Mouse (Mus musculus): Measurements from ENCODE around the gene Zfp697.

Gene Zfp697

DNA sequence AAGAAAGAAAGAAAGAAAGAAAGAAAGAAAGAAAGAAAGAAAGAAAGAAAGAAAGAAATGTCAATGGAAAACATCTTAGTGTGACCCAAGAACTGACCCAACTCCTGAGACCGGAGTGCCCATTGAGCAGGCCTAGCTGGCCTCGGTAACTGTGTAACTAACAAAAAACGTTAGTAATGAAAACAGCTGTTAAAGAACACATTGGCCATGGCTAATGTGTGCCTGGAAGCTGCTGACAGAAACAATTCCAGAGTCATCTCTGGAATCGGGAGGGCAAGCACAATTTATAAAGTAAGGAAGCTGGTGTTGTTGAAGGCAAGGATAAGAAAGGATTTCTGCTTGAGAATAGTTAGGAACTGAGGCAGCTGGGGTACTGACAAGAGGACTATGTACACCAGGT, 14.0 kb upstream of the Zfp697 start:
- in situ Hi-C loops (cut with MboI, MseI) = loop anchor here (25.0 kb wide), 1 partner anchor 194 kb away; no protein-coding TSS in a partner anchor

DNA sequence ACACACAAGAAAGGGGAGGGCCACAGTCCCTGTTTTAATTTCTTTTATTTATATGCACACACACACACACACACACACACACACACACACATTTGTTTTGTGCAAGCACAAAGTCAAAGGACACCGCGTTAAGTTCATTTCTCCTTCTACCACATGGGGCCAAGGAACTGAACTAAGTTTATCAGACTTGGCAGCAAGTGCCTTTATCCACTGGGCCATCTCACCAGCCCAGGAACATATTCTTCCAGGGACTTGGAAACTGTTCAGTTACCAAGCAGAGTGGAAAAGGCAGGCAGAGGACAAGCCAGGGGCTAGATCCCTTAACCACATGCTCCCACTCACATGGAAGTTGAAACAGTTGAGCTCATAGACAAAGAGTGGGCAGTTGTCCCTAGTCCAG, 13.5 kb upstream of the Zfp697 start:
- in situ Hi-C loops (cut with MboI, MseI) = loop anchor here (25.0 kb wide), 1 partner anchor 194 kb away; no protein-coding TSS in a partner anchor

DNA sequence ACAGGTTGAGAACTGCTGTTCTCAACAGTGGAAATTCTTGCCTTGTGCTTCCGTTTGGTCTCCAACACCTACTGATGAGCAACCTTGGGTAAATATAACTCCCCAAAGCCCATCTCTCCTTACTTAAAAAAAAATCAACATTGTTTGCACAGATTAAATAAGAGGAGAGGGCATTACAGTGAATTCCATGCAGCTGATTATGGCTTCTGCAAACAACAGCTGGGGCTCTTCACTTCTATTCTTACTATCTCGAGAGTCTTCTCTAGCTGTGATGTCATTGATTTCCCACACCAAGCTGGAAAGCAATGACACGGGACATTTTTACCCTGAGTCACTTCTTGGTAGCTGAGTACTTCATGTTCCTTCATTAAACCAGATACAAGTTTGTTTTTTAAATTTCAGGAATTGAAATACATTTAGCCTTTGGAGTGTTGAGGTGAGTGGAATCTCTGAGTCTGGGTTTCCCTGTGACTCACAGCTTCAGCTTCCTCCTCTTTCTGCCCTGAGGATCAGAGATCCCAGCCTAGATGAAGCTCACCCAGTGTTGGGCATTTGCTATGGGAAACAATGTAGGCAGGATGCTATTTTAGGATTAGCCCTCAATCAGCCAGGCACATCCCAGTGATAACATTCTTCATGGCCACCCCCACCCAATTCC, 8.1 kb upstream of the Zfp697 start:
- in situ Hi-C loops (cut with MboI, MseI) = loop anchor here (10.0 to 25.0 kb wide), 3 partner anchors 188 to 601 kb away; partner anchors contain the start of gene Hao2

GRCm38 (mm10) chr3:98374980-98375379, 7.3 kb upstream of the Zfp697 start:
- in situ Hi-C loops (cut with MboI, MseI) = loop anchor here (10.0 to 25.0 kb wide), 3 partner anchors 187 to 600 kb away; partner anchors contain the start of gene Hao2

DNA sequence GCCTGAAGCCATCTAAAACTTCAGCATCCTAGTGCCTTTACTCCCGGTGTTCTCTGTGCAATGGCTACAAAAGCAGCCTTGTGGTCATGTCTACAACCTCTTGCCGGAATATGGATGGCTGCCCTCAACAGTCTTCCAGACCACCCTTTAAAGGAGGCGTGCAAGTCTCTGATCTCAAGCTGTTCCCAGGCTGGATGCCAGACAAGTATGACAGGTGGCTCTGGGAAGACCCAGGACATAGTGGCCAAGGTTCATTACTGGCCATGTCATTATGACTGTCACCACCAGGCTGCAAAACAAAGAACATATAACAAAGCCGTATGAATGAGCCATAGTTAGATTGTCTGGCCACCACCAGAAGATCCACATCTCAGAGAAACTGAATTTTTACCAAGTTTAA, 4.0 kb upstream of the Zfp697 start:
- in situ Hi-C loops (cut with MboI, MseI) = loop anchor here (10.0 kb wide), 2 partner anchors 517 to 597 kb away; partner anchors contain the start of gene Hao2

DNA sequence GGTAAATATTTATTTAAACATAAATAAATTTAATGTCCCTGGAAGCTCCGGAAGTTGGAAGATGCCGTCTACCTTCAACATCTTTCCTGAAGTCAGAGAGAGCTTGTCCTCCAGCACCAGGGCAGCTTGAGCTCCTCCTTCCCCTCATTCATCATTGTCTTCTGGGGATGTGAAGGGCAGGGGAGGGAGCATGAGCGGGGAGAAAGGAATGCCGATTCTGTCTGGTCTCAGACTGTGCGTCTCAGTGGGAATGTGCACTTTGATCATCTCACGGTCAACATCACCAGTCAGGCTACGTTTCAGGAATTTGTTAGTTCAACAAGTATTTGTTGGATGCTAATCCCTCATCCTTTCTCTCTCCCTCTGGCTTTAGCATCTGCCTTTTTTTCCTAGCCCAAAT, 3.0 kb upstream of the Zfp697 start:
- in situ Hi-C loops (cut with MboI, MseI) = loop anchor here (10.0 kb wide), 2 partner anchors 516 to 596 kb away; partner anchors contain the start of gene Hao2

- in situ Hi-C loops (cut with MboI, MseI) = no loop called here
Measured at GRCm38 (mm10) chr3:98381677-98382245, 500 bp upstream of the Zfp697 start.

GRCm38 (mm10) chr3:98383024-98383790, 946 bp downstream of the Zfp697 start:
- in situ Hi-C loops (cut with MboI, MseI) = no loop called here

GRCm38 (mm10) chr3:98387086-98387485, 4.8 kb downstream of the Zfp697 start:
- in situ Hi-C loops (cut with MboI, MseI) = no loop called here

- in situ Hi-C loops (cut with MboI, MseI) = no loop called here
Measured at GRCm38 (mm10) chr3:98387756-98388155, 5.5 kb downstream of the Zfp697 start.

- in situ Hi-C loops (cut with MboI, MseI) = no loop called here
Measured at GRCm38 (mm10) chr3:98389305-98389704, 7.0 kb downstream of the Zfp697 start.

- in situ Hi-C loops (cut with MboI, MseI) = loop anchor here (10.0 kb wide), 1 partner anchor 1480 kb away; the partner anchor contains the start of gene Gja8
Measured at GRCm38 (mm10) chr3:98404268-98404895, 22.1 kb downstream of the Zfp697 start.

GRCm38 (mm10) chr3:98405877-98406276, 23.6 kb downstream of the Zfp697 start:
- in situ Hi-C loops (cut with MboI, MseI) = loop anchor here (10.0 kb wide), 1 partner anchor 1481 kb away; the partner anchor contains the start of gene Gja8

DNA sequence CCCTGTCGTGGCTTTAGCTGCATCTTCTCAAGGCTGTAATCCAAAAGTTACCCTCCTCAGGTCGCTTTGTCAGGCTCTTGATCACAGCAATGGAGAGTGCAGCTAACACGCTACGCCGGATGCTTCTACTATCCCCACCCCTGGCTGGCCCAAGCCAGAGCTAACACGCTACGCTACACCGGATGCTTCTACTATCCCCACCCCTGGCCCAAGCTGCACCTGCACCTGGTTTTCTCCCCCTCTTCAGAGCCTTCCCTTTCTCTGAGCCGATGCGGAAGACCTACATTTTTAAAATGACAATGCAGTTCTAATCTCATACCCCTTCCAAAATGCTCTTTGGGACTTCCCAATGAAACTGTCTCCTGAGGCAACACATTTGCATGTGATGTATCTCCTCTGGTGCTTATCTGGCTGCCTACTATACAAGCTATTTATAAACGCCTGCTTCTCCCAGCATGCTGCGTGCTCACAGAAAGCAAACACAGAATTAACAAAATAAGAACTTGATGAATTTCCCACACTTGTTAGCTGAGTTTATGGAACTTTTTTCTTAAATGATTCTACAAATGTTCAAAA, 24.4 kb downstream of the Zfp697 start:
- in situ Hi-C loops (cut with MboI, MseI) = loop anchor here (10.0 kb wide), 1 partner anchor 1482 kb away; the partner anchor contains the start of gene Gja8

DNA sequence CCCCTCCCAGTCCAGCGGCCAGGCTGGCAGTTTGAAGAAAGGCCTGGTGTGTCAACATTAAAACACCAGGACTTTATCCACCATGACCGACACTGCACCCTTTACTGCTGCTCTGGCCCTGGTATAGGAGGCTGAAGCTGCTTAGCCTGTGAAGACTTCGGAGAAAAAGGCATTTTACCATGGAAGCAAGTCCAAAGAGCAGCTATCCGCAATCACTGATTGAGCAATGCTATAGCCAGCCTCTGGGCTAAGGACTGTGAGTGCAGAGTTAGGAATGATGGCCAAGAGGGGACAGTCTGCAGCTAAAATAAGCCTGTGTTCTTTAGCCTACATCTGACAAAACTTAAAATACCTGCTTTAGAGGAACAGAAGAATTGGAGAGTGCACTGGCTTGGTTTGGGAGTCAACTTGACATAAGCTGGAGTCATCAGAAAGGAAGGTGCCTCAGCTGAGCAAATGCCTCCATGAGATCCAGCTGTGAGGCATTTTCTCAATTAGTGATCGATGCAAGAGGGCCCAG, 25.1 kb downstream of the Zfp697 start:
- in situ Hi-C loops (cut with MboI, MseI) = loop anchor here (10.0 kb wide), 1 partner anchor 1483 kb away; the partner anchor contains the start of gene Gja8

DNA sequence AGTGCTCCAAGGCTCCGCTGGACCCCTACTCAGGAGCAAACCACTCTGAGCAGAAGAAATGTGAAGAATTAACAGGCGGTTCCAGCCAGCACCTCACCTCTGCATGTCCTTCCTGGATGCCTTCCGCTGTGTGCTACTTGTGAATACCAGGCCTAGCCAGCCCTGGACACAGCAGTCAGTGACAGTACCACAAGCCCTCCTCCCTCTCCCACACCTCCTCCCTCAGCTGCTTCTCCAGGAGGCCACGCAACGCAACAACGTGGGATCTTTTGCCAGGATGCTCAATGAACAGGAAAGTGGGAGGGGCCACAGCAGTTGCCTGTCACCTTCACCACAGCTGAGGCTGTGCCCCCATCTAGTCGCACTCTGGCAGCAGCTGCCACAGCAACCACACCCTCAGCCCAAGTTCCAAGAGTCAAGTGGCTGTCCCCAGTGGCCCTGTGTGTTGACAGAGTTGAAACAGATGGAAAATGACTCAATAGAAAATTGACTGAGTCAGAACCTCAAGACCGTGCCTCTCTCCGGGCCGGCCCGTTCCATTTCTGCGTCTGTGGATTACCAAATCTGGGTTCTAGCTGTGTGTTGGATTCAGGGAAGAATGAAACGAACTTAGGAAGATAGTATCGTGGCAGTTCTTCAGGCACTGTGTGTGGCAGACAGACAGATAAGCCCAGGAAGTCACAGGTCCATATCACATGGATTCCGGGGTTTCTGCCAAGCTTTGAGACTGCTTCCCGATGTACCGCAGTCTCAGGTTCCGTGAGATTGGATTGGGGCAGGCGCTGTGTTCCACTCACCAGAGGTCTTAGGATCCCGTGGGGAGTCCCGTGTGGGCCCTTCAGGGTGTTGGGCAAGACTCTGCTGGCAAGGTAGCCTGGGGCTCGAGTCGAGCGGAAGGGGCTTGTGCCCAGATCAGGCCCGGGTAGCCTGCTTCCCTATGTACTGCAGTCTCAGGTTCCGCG, 28.6 kb downstream of the Zfp697 start:
- in situ Hi-C loops (cut with MboI, MseI) = loop anchor here (5.0 kb wide), 1 partner anchor 1334 kb away; no protein-coding TSS in a partner anchor

GRCm38 (mm10) chr3:98413733-98414132, 31.5 kb downstream of the Zfp697 start:
- in situ Hi-C loops (cut with MboI, MseI) = loop anchor here (5.0 kb wide), 1 partner anchor 1336 kb away; no protein-coding TSS in a partner anchor

- in situ Hi-C loops (cut with MboI, MseI) = loop anchor here (5.0 kb wide), 1 partner anchor 1337 kb away; no protein-coding TSS in a partner anchor
Measured at GRCm38 (mm10) chr3:98414296-98414695, 32.0 kb downstream of the Zfp697 start.

Data from regulatory T cell (primary cell).